Mouse (Mus musculus) hindlimb bud, embryonic 11.5 days (tissue): ENCODE measurements around the gene Frmd7.

Experiments used
- DNase-seq: peaks from one replicate; pipeline ENCODE4 v3.0.0-alpha.2; 2012; ENCODE audit warnings: low read depth, low spot score; ENCODE audit errors: extremely low spot score

Gene Frmd7

DNA sequence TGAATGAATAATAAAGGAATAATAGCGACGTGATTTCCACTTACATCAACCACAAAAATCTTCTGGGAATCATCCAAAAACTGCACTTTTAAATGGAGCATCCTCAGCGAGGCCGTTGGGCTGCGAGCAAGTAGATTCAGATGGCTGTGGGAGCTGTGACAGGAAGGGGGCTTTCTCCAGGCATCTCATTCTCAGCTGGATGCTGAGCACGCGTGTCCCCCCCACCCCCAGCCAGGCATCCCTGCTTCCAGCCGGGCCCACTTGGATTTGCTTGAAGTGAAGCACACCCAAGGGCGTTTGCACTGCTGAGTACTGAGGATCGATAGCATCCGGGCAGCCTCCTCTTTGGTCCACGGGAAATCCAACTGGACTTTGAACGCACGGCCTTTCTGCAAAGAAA lies at the start of gene Frmd7:
Gene Frmd7, minus strand, starts transcription at position 101 of the 400 bp plus-strand sequence.
- no peak for DNase-seq

DNA sequence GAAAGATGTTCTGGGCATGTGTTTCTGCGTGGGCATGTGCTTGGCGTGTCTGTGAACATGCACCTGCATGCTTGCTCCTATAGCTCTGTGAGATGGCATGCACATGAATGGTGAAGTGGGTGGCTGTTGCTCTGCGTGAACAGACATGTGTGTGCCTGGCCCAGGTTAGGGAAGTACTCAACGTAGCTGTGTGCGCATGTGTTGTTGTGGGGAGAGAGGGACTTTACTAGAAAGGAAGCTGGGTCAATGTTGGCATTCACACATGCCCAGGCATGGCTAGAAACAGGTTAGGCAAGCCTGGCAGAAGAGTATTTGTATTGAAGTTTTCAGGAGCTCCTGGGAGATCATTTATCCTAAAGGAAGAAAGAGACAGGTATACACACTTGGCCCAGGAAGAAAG lies 48.8 kb upstream of the Frmd7 start:
- no peak for DNase-seq

DNA sequence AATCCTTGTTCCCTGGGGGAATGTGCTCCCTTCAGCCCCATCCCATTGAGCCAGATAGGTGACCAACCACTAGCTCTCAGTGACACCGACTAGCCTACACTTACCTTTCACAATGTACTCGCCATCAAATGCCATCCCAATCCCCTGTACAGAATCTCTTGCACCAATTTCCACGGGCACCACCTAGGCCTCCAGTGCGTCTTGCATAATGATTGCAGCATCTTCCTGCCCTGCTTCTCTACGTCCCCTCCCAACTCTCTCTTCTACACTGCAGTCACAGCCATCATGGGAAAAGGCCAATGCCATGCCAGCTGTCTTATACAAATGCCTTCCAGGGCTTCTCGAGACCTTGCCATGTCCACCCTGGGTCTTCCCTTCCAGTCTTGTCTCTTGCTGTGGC lies 47.4 kb upstream of the Frmd7 start:
- no peak for DNase-seq

DNA sequence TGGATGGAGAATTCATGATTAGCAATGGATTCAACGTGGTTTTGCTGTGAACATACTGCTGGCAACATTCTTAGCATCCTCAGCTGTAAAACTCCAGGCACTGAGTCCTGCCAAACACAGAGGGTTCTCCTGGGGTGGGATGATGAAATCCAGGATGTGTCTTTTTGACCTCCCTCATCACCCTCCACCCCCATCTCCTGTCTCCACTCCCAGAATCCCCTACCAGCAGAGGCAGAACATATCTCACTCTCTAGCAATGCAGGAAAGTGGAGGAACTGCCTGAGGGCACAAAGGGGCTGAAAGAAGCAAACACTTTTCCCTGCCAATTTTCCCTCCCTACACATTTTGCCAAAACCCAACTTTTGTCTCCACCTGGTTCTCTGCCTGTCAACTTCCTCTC lies 46.1 kb upstream of the Frmd7 start:
- no peak for DNase-seq

DNA sequence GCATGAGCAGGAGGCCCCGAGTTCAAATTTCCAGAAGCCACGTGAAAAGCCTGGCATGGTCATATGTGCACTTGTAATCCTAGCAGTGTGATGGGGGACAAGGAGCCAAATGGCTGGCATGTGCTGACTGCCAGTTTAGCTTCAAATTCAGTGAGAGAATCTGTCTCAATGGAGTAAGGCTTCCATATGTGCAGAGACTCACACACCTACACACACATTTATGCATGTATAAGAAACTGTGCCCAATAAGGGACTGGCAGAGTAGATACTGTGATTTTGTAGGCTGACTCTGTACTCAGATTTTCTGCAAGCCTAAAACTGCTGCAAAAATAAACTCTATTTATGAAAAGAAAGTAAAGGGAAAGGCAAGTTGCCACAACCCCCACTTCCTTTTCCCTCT lies 35.9 kb upstream of the Frmd7 start:
- no peak for DNase-seq

DNA sequence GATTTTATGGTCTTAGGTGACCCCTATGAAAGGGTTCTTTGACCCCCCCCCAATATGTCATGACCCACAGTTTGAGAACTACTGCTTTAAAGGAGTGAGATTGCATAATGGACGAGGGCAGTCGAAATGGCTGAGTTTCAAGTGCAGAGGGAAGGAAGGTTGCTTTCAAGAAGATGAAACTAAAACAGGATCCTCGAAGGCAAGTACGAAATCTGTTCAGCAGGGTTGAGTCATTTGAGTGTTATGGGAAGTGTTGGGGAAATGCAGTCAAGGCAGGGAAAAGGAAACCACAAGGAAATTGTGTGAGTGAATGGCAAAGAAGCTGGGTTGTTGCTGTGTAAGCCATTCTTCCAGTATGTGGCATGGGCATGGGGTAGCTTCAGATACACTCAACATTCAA lies 29.6 kb upstream of the Frmd7 start:
- no peak for DNase-seq

DNA sequence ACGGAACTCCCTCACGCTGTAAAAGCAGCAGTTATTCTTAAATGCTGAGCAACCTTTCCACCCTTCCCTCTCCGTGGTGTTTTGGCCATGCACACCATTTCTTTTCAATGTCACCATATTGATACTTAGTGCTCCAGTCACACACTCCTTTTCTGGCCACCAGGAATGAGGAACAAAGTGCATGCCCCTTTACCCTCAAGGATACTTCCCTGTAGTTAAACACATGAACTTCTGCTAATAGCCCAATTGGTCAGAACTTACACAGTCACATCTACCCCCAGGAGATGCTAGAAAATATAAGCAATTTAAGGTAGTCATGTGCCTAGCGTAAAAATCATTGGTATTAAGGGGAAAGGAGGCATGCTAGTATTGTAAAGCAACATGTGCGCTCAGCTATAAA lies 27.4 kb upstream of the Frmd7 start:
- DNase-seq = no peak

DNA sequence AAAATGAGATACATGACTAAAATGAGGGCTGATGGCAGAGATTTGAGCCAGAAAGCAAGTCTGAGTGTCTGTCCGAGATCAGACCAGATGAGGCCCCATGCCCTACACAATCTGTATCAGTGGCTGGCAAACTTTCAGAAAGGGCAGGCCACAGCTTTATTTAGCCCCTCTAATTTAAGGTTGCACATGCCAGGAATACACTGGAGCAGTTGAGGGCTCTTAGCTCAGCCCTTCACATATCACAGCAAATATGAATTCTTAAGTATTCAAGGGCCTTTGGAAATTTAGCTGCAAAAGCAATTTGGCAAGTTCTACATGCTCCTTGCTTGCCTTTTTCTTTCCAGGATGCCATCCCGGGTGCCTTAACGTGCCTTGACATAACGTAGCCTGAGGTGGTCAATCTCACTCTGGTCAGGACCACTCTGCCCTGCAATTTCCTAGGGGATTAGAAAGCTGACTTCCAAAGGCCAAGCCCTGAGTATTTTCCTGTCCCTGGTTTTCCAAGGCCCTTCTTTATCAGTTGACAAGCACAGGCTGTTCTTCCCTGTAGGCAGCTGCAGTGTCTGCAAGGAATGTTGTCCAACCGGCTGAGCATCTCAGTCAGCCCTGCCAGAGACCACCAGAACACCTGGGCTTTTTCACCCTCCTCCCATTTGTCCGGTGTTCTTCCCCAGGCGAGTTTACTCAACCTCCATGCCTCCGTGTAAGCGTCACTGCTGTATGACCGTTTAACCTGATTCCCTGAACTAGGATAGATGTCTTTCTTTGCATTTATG lies 25.8 kb upstream of the Frmd7 start:
- DNase-seq = peak; percentile 2

DNA sequence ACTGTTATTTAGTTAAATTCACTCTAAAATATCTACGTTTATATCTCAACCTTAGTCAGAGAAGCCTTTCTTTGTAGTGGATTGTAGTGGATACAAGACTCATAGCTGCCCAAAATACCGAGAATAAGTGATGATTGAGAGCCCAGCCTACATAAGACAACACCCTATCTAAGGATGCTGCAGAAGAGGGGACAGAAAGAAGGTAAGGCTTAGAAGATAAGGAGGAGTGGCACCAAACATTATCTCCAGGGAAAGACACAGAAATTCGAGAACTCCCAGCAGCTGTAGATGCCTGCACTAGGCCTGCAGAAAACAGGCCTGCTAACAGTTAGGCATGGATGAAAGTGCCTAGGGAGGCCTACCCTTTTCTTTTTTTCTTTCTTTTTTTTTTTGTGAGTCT lies 22.6 kb upstream of the Frmd7 start:
- DNase-seq = no peak

DNA sequence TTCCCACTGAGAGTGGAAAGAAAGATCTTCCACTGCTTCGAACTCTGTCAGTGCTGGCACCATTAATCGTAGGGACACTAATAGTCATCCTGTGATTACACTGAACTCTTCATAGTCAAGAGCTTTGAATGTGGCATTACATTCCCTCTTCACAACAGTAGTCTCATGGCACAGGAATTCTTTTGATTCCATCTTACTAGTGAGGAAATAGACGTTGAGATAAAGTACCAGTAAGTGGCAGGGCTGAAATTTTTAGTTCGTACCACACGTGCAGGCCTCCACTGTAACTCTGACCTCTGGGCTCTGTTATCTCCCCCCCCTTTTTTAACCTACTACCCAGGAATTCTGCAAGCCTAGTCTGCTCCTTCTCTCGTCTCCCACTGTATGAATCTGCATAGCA lies 20.4 kb upstream of the Frmd7 start:
- no peak for DNase-seq

DNA sequence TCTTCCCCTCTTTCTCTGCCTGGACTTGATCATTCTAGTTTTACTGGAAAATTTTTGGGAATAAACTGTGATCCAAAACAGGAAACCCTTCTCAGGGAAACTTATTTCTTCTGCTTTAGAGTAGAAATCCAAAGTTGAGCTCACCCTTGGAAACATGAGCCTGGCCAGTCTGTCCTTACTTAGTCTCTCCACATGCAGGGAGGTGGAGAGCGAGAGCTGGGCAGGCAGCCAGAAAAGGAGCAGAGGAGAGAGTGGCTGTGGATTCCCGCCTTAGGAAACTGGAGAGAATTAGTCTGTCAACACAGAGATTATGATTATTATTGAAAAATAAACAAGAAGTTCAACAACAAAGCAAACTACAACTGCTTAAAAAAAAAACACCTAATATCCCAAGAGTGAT lies 6.1 kb upstream of the Frmd7 start:
- DNase-seq = no peak

DNA sequence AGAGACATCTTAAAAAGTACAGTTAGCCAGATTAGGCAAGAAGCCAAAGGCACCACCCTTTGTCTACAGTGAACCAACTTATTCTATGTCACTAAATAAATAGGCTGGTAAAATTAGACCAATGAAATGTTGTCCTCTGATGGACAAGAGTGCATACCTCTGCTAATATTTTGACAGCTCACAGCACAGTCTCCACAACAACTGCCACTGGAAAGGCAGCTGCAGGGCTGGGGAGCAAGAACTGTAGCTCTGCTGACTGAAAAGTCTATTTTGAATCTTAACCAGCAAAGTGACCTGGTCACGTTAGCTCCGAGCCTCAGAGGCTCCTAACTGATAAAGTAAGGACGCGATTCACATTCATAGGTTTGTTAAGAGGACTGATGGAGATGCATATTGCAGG lies 5.6 kb upstream of the Frmd7 start:
- DNase-seq = no peak

DNA sequence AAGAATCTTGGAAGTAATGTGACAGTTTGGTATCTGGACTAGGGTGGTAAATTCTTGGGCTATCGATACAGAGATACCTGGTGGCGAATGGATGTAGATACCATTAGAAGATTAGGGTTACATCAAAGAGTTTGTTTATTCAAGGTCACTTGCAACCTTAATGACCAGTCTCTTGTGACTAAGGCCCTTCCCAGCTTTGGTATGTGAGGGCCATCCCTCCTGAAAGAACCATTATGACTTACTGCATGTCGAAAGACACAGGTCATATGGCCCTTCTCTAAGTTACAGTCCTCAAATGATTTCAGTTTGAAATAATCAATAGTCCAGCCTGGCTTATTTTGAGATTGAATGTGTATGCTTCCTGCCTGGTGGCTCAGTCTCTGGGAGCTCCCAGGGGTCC lies 5.4 kb downstream of the Frmd7 start:
- no peak for DNase-seq

DNA sequence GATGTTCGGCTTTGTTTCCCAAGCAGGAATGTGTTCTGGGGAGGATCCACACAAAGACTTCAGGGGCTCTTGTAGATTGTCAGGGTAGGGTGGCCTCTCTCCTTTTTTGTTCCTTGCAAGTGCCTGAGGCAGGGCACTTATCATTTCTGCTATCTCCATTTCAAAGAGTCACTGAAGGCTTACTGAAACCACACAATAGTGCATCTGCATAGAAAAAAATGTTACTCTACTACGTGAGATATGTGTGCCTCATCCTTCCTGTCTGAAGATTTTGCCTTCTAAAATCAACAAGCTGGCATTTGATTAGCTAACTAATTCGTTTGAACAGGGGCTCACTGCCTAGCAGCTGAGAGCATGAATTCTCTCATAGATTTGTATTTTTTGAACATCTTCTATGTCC lies 12.2 kb downstream of the Frmd7 start:
- no peak for DNase-seq

DNA sequence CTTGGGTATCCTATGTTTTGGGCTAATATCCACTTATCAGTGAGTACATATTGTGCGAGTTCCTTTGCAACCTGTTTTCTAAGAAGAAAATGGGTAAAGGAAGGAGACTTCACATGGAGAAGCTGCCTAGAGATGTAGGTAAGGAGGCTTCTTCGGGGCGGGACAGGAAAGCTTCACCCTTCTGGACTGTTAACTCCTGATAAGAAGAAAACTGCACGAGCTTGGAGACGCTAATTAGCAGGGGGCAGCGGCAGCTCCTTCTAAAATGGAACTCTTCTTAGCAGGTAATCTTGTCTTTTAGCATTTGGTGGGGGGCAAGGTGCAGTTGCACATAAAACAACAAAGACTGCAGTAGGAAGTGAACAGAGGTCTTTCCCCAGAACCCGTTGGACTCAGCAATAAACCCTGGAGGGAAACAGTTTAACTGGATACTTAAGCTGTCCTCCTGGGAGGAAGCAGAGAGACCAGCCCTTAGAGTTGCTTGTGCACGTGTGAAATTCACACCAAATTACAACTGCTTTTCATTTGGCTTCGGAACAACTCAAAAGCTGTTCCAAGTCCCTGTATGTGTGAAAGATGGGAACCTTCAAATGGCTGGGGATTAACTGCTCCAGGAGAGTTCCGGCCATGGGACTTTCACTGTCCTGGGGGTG lies 15.5 kb downstream of the Frmd7 start:
- no peak for DNase-seq

DNA sequence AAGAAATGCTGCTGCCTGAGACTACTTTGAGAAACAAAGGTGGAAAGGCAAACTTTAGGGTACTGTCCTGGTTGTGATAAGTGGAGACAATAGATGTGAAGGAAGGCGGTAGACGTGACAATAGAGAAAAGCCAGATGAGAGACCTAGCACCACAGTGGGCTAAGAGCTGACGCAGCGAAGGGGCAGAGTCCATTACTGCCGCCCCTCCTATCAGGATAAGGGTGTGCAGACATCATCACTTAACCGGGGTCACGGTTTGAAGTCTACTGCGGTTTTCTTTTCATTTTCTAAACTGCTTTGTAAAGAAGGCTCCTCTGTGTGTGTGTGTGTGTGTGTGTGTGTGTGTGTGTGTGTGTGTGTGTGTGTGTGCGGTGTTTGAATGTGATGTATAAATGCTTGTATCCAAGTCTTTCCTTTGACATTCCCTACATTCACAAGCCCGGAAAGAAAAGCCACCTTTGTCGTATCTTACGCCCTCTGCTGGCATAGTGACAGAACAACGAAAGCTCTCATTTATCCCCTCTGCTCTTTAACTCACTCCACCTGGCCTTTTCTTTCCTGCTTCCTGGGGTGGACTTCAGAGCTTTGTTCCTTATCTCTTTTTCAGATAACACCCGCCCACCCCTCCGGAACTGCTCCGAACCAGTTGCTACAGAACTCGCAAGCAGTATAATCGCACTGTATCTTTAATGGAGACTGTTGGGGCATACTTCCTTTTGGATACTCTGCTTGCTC lies 17.7 kb downstream of the Frmd7 start:
- no peak for DNase-seq

DNA sequence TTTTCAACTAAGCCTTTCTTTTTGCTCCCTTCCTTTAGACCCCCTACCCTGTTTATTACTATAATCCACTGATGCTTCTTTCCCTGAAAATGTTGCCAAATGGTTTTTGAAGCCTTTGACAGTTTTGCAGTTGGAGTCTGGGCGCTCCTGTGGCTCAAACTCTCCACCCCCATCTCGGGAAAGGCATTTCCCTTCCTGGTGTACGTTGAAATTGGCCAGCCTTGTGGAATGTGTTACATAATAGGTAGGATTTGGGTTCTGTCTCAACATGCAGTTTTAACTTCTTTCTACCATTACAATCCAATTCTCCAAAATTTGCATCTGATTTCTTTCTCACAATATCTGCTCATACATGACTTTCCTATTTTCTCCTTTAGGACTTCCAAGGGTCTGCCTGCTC lies 23.8 kb downstream of the Frmd7 start:
- no peak for DNase-seq

DNA sequence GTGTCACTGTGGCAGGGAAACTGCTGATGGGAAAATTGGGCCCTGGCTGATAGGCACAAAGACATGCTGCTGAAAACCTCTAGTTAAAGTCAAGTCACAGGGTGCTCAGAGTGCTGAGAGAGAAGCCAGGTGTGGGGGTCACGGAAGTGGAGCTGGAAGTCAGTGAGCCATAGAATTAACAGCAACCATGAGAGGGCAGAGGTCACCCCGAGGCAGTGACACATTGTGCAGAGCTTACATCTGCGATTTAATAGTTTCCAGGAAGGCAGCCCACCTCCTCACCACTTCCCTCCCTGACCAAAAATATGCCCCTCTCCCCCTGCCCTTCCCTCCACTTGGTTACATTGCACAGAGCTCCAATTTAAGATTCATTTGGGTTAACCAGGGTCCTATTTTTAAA lies 25.1 kb downstream of the Frmd7 start:
- DNase-seq = peak; percentile 30

DNA sequence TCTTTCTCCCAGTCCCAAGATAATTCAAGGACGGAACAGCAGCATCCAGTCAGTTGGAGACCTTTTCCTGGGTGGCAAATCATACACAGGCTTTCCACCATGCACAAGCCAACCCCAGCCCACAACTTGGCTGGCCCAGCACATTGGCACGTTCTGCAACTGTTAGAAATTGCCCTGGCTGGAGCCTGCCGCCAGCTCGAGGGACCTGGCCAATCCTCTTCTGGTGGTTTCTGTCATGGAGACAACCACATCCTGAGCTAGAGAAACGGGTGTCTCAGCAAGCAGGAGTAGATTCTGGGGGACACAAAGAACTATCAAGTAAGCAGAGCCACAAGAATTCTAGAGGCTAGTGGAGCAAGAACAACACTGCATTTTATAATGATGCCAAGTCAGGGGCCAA lies 32.6 kb downstream of the Frmd7 start:
- DNase-seq = no peak

DNA sequence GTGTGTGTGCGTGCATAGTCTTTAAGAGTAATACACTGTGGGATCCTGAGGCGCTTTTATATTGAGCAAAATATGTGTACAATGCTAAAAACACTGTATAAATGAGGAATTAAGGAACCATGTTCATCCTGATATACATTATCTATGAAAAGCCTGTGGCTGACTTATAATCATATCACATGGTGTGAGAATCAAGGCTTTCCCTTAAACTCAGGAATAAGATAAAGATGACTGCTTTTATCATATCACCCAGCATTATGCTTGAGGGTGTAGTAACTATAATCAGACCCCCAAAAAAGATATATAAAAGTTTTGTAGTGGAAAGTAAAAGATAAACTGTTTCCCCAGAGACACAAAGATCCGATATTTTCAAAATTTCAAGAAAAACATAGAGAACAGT lies 39.0 kb downstream of the Frmd7 start:
- no peak for DNase-seq

DNA sequence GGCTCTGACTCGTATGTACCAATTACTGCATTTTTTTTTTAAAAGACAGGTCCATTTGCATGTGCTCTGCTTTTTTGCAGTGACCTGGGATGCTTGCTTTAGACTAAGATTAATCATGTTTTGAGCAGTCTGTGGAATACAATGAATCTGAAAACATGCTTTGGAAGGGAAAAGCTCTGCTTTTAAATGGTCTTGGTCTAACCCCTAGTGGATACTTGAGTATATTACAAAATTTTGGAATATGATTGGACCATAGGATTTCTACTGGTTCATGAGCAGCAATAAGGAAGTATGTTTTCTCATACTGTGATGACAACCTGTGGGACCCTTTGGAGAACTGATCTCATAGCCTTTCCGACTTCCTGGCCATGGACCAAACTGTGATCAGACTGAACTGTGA lies 54.5 kb downstream of the Frmd7 start:
- no peak for DNase-seq
